Mouse (Mus musculus) lung, adult 2 months (tissue): Measurements from ENCODE around the gene Ccnf. TPM values are rescaled to one million over a fixed set of nuclear protein-coding genes. Genes with fewer than 3 reads are reported as not detected.
A peak's percentile ranks its signal among the peaks of the same experiment; 100 is the strongest.

Experiments
- DNase-seq: peaks from one replicate; pipeline ENCODE4 v3.0.0; 2022
- H3K4me1 ChIP-seq: fragments of 200-500 bp; 2 replicates; pipeline ENCODE4 v1.6.1; 2011; ENCODE audit warnings: low read length; ENCODE audit not compliant: control insufficient read depth, insufficient read depth
- H3K4me3 ChIP-seq: fragments of 200-500 bp; replicated peaks from 2 replicates; pipeline ENCODE3; 2011; ENCODE audit warnings: low read depth, mild to moderate bottlenecking, control low read depth, low read length; ENCODE audit errors: extremely low read depth
- CTCF ChIP-seq: fragments of 200-500 bp; IDR thresholded peaks from 2 replicates; pipeline ENCODE4 v1.5.1; 2011; ENCODE audit warnings: mild to moderate bottlenecking, low read length, control low read depth; ENCODE audit not compliant: insufficient read depth
- POLR2A ChIP-seq: fragments of 200-500 bp; IDR thresholded peaks from 2 replicates; pipeline ENCODE4 v1.6.1; 2011; ENCODE audit warnings: low read depth, mild to moderate bottlenecking, control low read depth, low read length, borderline replicate concordance; ENCODE audit errors: extremely low read depth
- WGBS: fragments of 180-500 bp; shearing (Covaris S2); methylation state at CpG from one replicate; pipeline ENCODE4 v1.1.7; 2018; 5-methylcytosine and 5-hydroxymethylcytosine counted together
- polyA plus RNA-seq: library from polyadenylated mRNA; depleted of rRNA; stranded (reverse); fragments of >200 nt; gene quantifications from 2 replicates; pipeline ENCODE4 v1.2.3, GENCODE M21; 2012

Ccnf gene
- polyA plus RNA-seq, 1 experiment, result 2.9 TPM

GRCm38 (mm10) chr17:24211631-24212440 lies 39.4 kb downstream of the Ccnf start:
- peak overlapping the region; percentile 60 for H3K4me3 ChIP-seq
- peak; percentile 10; the same call in 1 of the 2 replicates for TF ChIP-seq CTCF
- peak; percentile 53; the same call in 1 of the 2 replicates for TF ChIP-seq POLR2A
- H3K4me1 ChIP-seq, result peaks cover 16% of the 10 kb centered on the region
- 6% methylated on average over 37 of the region's 37 CpGs for WGBS
- DNase-seq, result peak; percentile 59

GRCm38 (mm10) chr17:24210591-24210990 lies 40.7 kb downstream of the Ccnf start:
- no peak for TF ChIP-seq CTCF
- TF ChIP-seq POLR2A, result no peak
- Histone ChIP-seq H3K4me1 (peaks cover 20% of the 10 kb centered on the region), H3K4me3 (no peak overlapping the region)
- no peak for DNase-seq
- 82% methylated on average over 3 of the region's 3 CpGs for WGBS

DNA sequence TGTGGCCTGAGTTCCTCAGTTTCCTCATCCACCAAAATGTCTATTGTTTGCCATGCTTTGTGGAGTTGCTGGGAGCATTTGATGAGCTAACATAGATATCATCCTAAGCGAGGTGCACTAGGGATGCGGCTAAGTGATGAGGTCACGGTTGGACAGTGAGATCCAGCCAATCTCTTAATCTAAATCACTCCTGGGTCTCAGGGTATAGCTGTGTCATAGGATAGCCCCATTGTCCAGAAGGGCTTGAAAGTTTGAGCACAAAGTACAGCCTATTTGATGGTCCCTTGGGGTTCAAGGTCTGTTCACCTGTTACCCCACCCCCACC lies 41.4 kb downstream of the Ccnf start:
- DNase-seq, result no peak
- WGBS, result 78% methylated on average over 3 of the region's 3 CpGs
- Histone ChIP-seq H3K4me3 (no peak overlapping the region), H3K4me1 (peaks cover 21% of the 10 kb centered on the region)
- no peak for TF ChIP-seq POLR2A
- no peak for TF ChIP-seq CTCF

DNA sequence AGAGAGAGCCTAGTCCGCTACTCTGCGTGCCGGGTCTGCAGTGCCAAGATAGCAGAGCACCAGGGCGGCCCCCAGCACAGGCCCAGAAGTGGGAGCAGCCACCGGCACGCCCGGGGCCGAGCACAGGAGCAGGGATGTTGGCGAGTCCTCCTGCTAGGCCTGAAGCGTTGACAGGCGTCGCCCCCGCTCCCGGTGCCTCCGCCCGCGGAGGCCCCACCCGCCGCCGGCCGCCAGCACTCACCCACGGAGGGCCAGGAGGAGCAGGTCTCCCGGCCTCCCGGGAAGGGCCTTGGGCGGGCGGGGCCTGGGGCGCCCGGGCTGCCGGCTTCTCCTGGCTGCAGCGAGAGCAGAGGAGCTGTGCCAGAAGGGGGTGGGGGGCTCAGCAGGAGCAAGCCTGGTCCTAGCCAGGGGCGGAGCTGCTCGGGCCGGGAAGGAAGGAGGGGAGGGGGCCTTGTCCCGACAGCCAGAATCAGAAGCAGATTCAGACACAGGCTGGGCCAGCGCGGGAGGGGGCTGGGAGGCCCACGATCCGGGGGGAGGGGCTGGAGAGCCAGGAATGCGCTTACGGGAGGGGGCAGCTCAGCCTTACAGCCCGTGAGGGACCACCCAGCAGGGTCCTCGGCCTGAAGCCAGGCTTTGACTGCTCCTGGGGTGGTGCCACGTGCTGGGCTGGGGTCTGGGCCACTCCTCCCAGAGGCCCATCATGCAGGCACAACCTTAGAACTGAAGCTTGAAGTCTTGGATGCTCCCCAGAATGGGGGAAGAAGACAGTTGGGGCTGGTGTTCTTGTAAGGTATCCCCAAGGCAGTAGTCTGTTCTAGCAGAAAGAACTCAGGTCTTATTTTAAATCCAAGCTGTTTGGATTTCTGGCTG lies 42.0 kb downstream of the Ccnf start, which contains the start of gene Ntn3:
Gene Ntn3 (minus strand): TSS at position 489 of the 873 bp plus-strand sequence.
- DNase-seq, result peak; percentile 57
- Histone ChIP-seq H3K4me3 (peak within 1 kb of the TSS; percentile 53), H3K4me1 (peaks cover 24% of the 10 kb centered on the region)
- WGBS, result 5% methylated on average over 42 of the region's 43 CpGs
- TF ChIP-seq CTCF, result no peak
- no peak for TF ChIP-seq POLR2A

- no peak for TF ChIP-seq CTCF
- 0 out of 2 replicates have a peak, but pooled peaks have one; percentile 3 for TF ChIP-seq POLR2A
- 9% methylated on average over 29 of the region's 29 CpGs for WGBS
- Histone ChIP-seq H3K4me3 (peak overlapping the region; percentile 53), H3K4me1 (peaks cover 24% of the 10 kb centered on the region)
- DNase-seq, result no peak
Observed at GRCm38 (mm10) chr17:24208641-24209042, 42.6 kb downstream of the Ccnf start.

- H3K4me3 ChIP-seq, result no peak overlapping the region
- no peak for DNase-seq
- peaks cover 24% of the 10 kb centered on the region for H3K4me1 ChIP-seq
- 83% methylated on average over 34 of the region's 34 CpGs for WGBS
- no peak for TF ChIP-seq CTCF
- TF ChIP-seq POLR2A, result no peak
Observed at GRCm38 (mm10) chr17:24207768-24208640, 43.3 kb downstream of the Ccnf start.

- TF ChIP-seq POLR2A, result no peak
- TF ChIP-seq CTCF, result no peak
- WGBS, result 9% methylated on average over 62 of the region's 62 CpGs
- peak; percentile 36 for DNase-seq
- peak overlapping the region; percentile 11 for H3K4me3 ChIP-seq
- H3K4me1 ChIP-seq, result peaks cover 20% of the 10 kb centered on the region
Observed at GRCm38 (mm10) chr17:24206451-24207351, 44.6 kb downstream of the Ccnf start.

GRCm38 (mm10) chr17:24205908-24206361 lies 45.3 kb downstream of the Ccnf start:
- TF ChIP-seq CTCF, result no peak
- no peak for TF ChIP-seq POLR2A
- WGBS, result 9% methylated on average over 15 of the region's 15 CpGs
- Histone ChIP-seq H3K4me3 (peak overlapping the region; percentile 67), H3K4me1 (peaks cover 17% of the 10 kb centered on the region)
- DNase-seq, result no peak
